Mouse (Mus musculus): ENCODE data around the gene Dock6. TPM values are rescaled to one million over a fixed set of nuclear protein-coding genes. Genes with fewer than 3 reads are reported as not detected.

The Dock6 gene
- polyA plus RNA-seq, 1 experiment from 2014 or later: 24.7 TPM

Small RNA genes within 50 kb of the gene (microRNA-seq; reads per million reads assigned to microRNA genes)
- gene Mir7083: 6.2 reads per million, percentile 14 among the genes with 10 or more reads in this experiment

Other genes with a start within 250 kb of the Dock6 start
- 172 and 175 TPM in 2 replicates for gene Smarca4, start 236.5 kb downstream of the Dock6 start, polyA plus RNA-seq (2014; fragmentation: Nextera tagmentation; extraction: Ambion mirVana)
- 18.7 and 22.5 TPM in 2 replicates for gene Ldlr, start 129.2 kb downstream of the Dock6 start, polyA plus RNA-seq (2014; fragmentation: Nextera tagmentation; extraction: Ambion mirVana)
- 116 and 117 TPM in 2 replicates for gene Spc24, start 92.3 kb downstream of the Dock6 start, polyA plus RNA-seq (2014; fragmentation: Nextera tagmentation; extraction: Ambion mirVana)
- gene Kank2, start 53.9 kb downstream of the Dock6 start, polyA plus RNA-seq (2014; fragmentation: Nextera tagmentation; extraction: Ambion mirVana): 3.7 and 4.5 TPM in 2 replicates
- not detected in 2 replicates for gene Angptl8, start 17.1 kb downstream of the Dock6 start, polyA plus RNA-seq (2014; fragmentation: Nextera tagmentation; extraction: Ambion mirVana)
- gene Rab3d, start 65.6 kb upstream of the Dock6 start, polyA plus RNA-seq (2014; fragmentation: Nextera tagmentation; extraction: Ambion mirVana): 11.1 and 12.7 TPM in 2 replicates
- 3.6 TPM in 2 replicates for gene Ccdc159, start 74.8 kb upstream of the Dock6 start, polyA plus RNA-seq (2014; fragmentation: Nextera tagmentation; extraction: Ambion mirVana)
- 35.1 and 35.4 TPM in 2 replicates for gene Tmem205, start 74.9 kb upstream of the Dock6 start, polyA plus RNA-seq (2014; fragmentation: Nextera tagmentation; extraction: Ambion mirVana)
- 27.7 TPM in 2 replicates for gene Plppr2, start 84.4 kb upstream of the Dock6 start, polyA plus RNA-seq (2014; fragmentation: Nextera tagmentation; extraction: Ambion mirVana)
- gene Swsap1, start 103.1 kb upstream of the Dock6 start, polyA plus RNA-seq (2014; fragmentation: Nextera tagmentation; extraction: Ambion mirVana): 18.9 and 22.5 TPM in 2 replicates
- gene Epor, start 110.9 kb upstream of the Dock6 start, polyA plus RNA-seq (2014; fragmentation: Nextera tagmentation; extraction: Ambion mirVana): 4.1 and 5.9 TPM in 2 replicates
- gene Rgl3, start 136.8 kb upstream of the Dock6 start, polyA plus RNA-seq (2014; fragmentation: Nextera tagmentation; extraction: Ambion mirVana): 2.3 and 3.7 TPM in 2 replicates
- gene Ccdc151, start 150.0 kb upstream of the Dock6 start, polyA plus RNA-seq (2014; fragmentation: Nextera tagmentation; extraction: Ambion mirVana): 2.7 and 3.5 TPM in 2 replicates
- gene Prkcsh, start 150.2 kb upstream of the Dock6 start, polyA plus RNA-seq (2014; fragmentation: Nextera tagmentation; extraction: Ambion mirVana): 91.4 and 106 TPM in 2 replicates
- gene Elavl3, start 199.4 kb upstream of the Dock6 start, polyA plus RNA-seq (2014; fragmentation: Nextera tagmentation; extraction: Ambion mirVana): 64.6 and 69.1 TPM in 2 replicates
- not detected in 2 replicates for gene Gm49318, start 218.6 kb upstream of the Dock6 start, polyA plus RNA-seq (2014; fragmentation: Nextera tagmentation; extraction: Ambion mirVana)
- gene Zfp653, start 218.7 kb upstream of the Dock6 start, polyA plus RNA-seq (2014; fragmentation: Nextera tagmentation; extraction: Ambion mirVana): 8.2 and 9.5 TPM in 2 replicates
- 40.1 and 40.4 TPM in 2 replicates for gene Ecsit, start 232.8 kb upstream of the Dock6 start, polyA plus RNA-seq (2014; fragmentation: Nextera tagmentation; extraction: Ambion mirVana)
- gene Cnn1, start 246.6 kb upstream of the Dock6 start, polyA plus RNA-seq (2014; fragmentation: Nextera tagmentation; extraction: Ambion mirVana): 1.0 and 2.6 TPM in 2 replicates